Mouse (Mus musculus) cerebellum, adult 2 months (tissue): ENCODE measurements around the gene Zfp385c. TPM values are rescaled to one million over a fixed set of nuclear protein-coding genes. Genes with fewer than 3 reads are reported as not detected.

ENCODE experiments used
- DNase-seq, 2 experiments: peaks; one replicate each; pipeline ENCODE4 v3.0.0; 2021
- H3K27ac ChIP-seq: fragments of 200-500 bp; 2 replicates; pipeline ENCODE4 v1.5.1; 2012; ENCODE audit warnings: low read length, control low read depth, inconsistent platforms; ENCODE audit not compliant: insufficient read depth
- H3K27me3 ChIP-seq: fragments of 200-500 bp; 2 replicates; pipeline ENCODE4 v1.6.1; 2012; ENCODE audit warnings: inconsistent platforms, mild to moderate bottlenecking, low read length, moderate library complexity; ENCODE audit not compliant: control insufficient read depth, insufficient read depth
- H3K4me1 ChIP-seq: fragments of 200-500 bp; 2 replicates; pipeline ENCODE4 v1.6.1; 2011; ENCODE audit warnings: low read length; ENCODE audit not compliant: control insufficient read depth, insufficient read depth
- H3K4me3 ChIP-seq: fragments of 200-500 bp; replicated peaks from 2 replicates; pipeline ENCODE3; 2011; ENCODE audit warnings: mild to moderate bottlenecking, low read depth, low read length, control low read depth; ENCODE audit not compliant: insufficient read depth
- CTCF ChIP-seq: fragments of 200-500 bp; IDR thresholded peaks from 2 replicates; pipeline ENCODE4 v1.5.1; 2011; ENCODE audit warnings: low read depth, mild to moderate bottlenecking, control low read depth, low read length, moderate library complexity, borderline replicate concordance; ENCODE audit not compliant: insufficient read depth
- POLR2A ChIP-seq: fragments of 200-500 bp; IDR thresholded peaks from 2 replicates; pipeline ENCODE4 v1.6.1; 2011; ENCODE audit warnings: low read length, control low read depth, borderline replicate concordance; ENCODE audit not compliant: insufficient read depth
- WGBS: fragments of 180-500 bp; shearing (Covaris S2); methylation state at CpG from one replicate; pipeline ENCODE4 v1.1.7; 2018; 5-methylcytosine and 5-hydroxymethylcytosine counted together
- polyA plus RNA-seq: library from polyadenylated mRNA; depleted of rRNA; stranded (reverse); fragments of >200 nt; gene quantifications from 2 replicates; pipeline ENCODE4 v1.2.3, GENCODE M21; 2012

Zfp385c gene
- polyA plus RNA-seq, 1 experiment = 56.5 TPM

GRCm38 (mm10) chr11:100604321-100605005 lies 87.8 kb downstream of the Zfp385c start:
- WGBS = 53% methylated on average over 4 of the region's 4 CpGs
- peaks cover 16% of the 10 kb centered on the region for H3K4me1 ChIP-seq
- H3K27ac ChIP-seq = peak overlapping the region; percentile 79; the same call in 1 of the 2 replicates
- peak in 1 of 2 experiments; percentile 59 for DNase-seq
- H3K27me3 ChIP-seq = no peaks in the 10 kb centered on the region
- no peak for TF ChIP-seq CTCF
- H3K4me3 ChIP-seq = no peak overlapping the region

- Histone ChIP-seq H3K4me3 (no peak overlapping the region), H3K27me3 (no peaks in the 10 kb centered on the region), H3K27ac (peak overlapping the region; percentile 49), H3K4me1 (peaks cover 16% of the 10 kb centered on the region)
- DNase-seq = peak; percentile 58 to 75
- 5% methylated on average over 8 of the region's 8 CpGs for WGBS
- TF ChIP-seq POLR2A = no peak
Observed at GRCm38 (mm10) chr11:100603813-100604212, 88.4 kb downstream of the Zfp385c start.

- no peak for TF ChIP-seq POLR2A
- no peak for TF ChIP-seq CTCF
- 45% methylated on average over 9 of the region's 9 CpGs for WGBS
- no peaks in the 10 kb centered on the region for H3K27me3 ChIP-seq
- H3K4me3 ChIP-seq = no peak overlapping the region
- H3K4me1 ChIP-seq = peaks cover 16% of the 10 kb centered on the region
- H3K27ac ChIP-seq = peak overlapping the region; percentile 49; the same call in 1 of the 2 replicates
- no peak for DNase-seq
Observed at GRCm38 (mm10) chr11:100603155-100603554, 89.1 kb downstream of the Zfp385c start.

GRCm38 (mm10) chr11:100601372-100601771 lies 90.9 kb downstream of the Zfp385c start:
- Histone ChIP-seq H3K4me1 (peaks cover 16% of the 10 kb centered on the region), H3K27ac (no peak overlapping the region), H3K27me3 (no peaks in the 10 kb centered on the region), H3K4me3 (no peak overlapping the region)
- TF ChIP-seq POLR2A (no peak), CTCF (no peak)
- WGBS = 89% methylated on average over 3 of the region's 3 CpGs
- DNase-seq = no peak

GRCm38 (mm10) chr11:100598074-100598473 lies 94.2 kb downstream of the Zfp385c start:
- Histone ChIP-seq H3K4me3 (no peak overlapping the region), H3K4me1 (peaks cover 8% of the 10 kb centered on the region; the same call in 1 of the 2 replicates), H3K27me3 (no peaks in the 10 kb centered on the region), H3K27ac (no peak overlapping the region)
- TF ChIP-seq POLR2A (no peak), CTCF (no peak)
- WGBS = 92% methylated on average over 4 of the region's 4 CpGs
- no peak for DNase-seq

GRCm38 (mm10) chr11:100595533-100595932 lies 96.7 kb downstream of the Zfp385c start:
- H3K27ac ChIP-seq = no peak overlapping the region
- peak in 1 of 2 experiments; percentile 64 for DNase-seq
- TF ChIP-seq CTCF (no peak), POLR2A (no peak)
- no peaks in the 10 kb centered on the region for H3K27me3 ChIP-seq
- peaks cover 18% of the 10 kb centered on the region for H3K4me1 ChIP-seq
- H3K4me3 ChIP-seq = no peak overlapping the region
- WGBS = 15% methylated on average over 4 of the region's 4 CpGs

- TF ChIP-seq POLR2A (no peak), CTCF (no peak)
- H3K4me1 ChIP-seq = peaks cover 18% of the 10 kb centered on the region
- WGBS = 85% methylated on average over 7 of the region's 7 CpGs
- no peak overlapping the region for H3K4me3 ChIP-seq
- no peaks in the 10 kb centered on the region for H3K27me3 ChIP-seq
- no peak overlapping the region; the same call in 1 of the 2 replicates for H3K27ac ChIP-seq
- no peak for DNase-seq
Observed at GRCm38 (mm10) chr11:100594608-100595007, 97.6 kb downstream of the Zfp385c start.

GRCm38 (mm10) chr11:100592346-100593046 lies 99.8 kb downstream of the Zfp385c start:
- no peaks in the 10 kb centered on the region for H3K27me3 ChIP-seq
- peak overlapping the region; percentile 81 for H3K27ac ChIP-seq
- 7% methylated on average over 11 of the region's 11 CpGs for whole genome bisulfite sequencing
- peak in 1 of 2 experiments; percentile 68 for DNase-seq
- TF ChIP-seq POLR2A = no peak
- no peak for TF ChIP-seq CTCF
- peaks cover 18% of the 10 kb centered on the region for H3K4me1 ChIP-seq
- H3K4me3 ChIP-seq = no peak overlapping the region
